Comparison of ENCODE assay signal across 9 mouse cellular contexts in the genomic region with DNA sequence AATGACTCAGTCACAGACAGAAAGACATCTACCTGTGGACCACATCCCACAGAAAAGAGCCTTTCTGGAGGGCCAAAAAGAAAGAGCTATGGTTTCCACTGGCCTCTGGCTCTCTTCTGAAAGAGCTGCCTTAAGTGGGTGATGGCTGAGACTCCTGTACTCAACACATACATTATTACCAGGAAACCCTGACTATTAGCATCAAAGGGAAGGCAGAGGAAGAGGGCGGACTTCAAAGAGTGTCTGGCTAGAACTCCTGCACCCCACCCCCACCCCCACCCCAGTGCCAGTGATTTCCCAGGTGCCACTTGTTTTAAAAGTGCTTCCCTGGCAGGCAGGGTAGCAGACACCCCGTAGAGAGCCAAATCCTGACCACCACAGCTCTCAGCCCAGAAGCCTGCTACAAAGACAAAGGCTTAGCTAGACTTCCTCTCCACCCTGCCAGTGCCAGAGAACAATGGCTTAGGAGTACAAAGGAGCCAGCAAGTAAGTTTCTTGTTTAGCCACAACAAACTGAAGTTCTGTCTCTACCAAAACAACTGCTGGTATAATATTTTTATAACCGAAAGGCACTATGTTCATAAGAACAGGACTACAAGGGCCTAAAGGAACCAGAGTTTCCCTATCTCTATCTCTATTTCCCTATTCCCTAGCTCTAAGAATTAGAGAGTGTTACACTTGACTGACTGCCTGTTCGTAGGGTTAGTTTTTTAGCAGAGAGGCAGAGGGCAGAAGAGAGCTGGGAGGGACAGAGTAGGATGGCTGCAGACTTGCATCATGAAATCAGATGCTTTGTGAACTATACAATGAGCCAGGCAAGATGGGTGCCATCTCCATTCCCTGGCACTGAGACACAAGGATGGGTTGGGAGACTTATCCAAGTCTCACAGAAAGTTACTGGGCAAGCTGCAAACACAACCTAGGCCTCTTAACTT. TPM values are rescaled to one million over a fixed set of nuclear protein-coding genes. Genes with fewer than 3 reads are reported as not detected.
A peak's percentile ranks its signal among the peaks of the same experiment; 100 is the strongest.
DNase-seq lines count a peak whose midpoint lies in the region; ATAC-seq and TF ChIP-seq lines count a peak whose summit lies in the region.
"Had no signal": no experiment of that assay in that cellular context is flagged by ENCODE, and none has a peak within 500 bp of the region (broad histone marks: within the 10 kb centered on the region; RNA-seq: fewer than 3 reads in every experiment).

No protein-coding gene starts in this region.

- no peak overlapping the region for H3K9ac ChIP-seq in lung, embryonic 14.5 days

- peak overlapping the region; percentile 44 for H3K27ac ChIP-seq in lung, embryonic 14.5 days (ENCODE audit: low read depth)

- H3K4me3 ChIP-seq in lung, embryonic 14.5 days (ENCODE audit: low read depth, low read length): no peak overlapping the region

- H3K9me3 ChIP-seq in lung, embryonic 14.5 days (ENCODE audit: low read depth, low read length): no peaks in the 10 kb centered on the region

- H3K4me1 ChIP-seq in lung, embryonic 14.5 days (ENCODE audit: insufficient read depth): no peaks in the 10 kb centered on the region

- no peak for ATAC-seq in lung, embryonic 14.5 days (ENCODE audit: insufficient read depth)

- 43% methylated on average over 4 of the region's 4 CpGs for WGBS in lung, embryonic 14.5 days

- H3K36me3 ChIP-seq in lung, embryonic 14.5 days (ENCODE audit: insufficient read depth): peaks cover 61% of the 10 kb centered on the region

- TF ChIP-seq CTCF in lung, embryonic 14.5 days (IDR thresholded peaks at IDR 0.05; ENCODE audit: low read depth): 0 out of 2 replicates have a peak, but pooled peaks have one; percentile 12

- H3K27me3 ChIP-seq in lung, embryonic 14.5 days (ENCODE audit: insufficient read depth, low read length): no peaks in the 10 kb centered on the region

- no peak overlapping the region for H3K4me2 ChIP-seq in lung, embryonic 14.5 days

- DNase-seq in lung, embryonic 14.5 days: peak; percentile 32
- no peak for DNase-seq in lung, adult 18-20 months
- DNase-seq in embryo, embryonic 11 days: peak; percentile 43
- DNase-seq in induced T-regulatory cell, adult 2 months (ENCODE audit: low read depth): peak; percentile 51
- peak; percentile 43 for DNase-seq in thymus, postnatal 14 days
- DNase-seq in right cerebral cortex, postnatal 14 days: no peak
- no peak for DNase-seq in right cerebral cortex, postnatal 4 days
- no peak for DNase-seq in adrenal gland, postnatal 10 days
- DNase-seq: right cerebral cortex, postnatal 25 days had no signal

RNA-seq across cellular contexts. Expression of a gene that starts 29.3 kb away (rescaled TPM):
- 33.8 and 36.6 TPM in 2 replicates for polyA plus RNA-seq in lung, embryonic 14.5 days (2014; fragmentation: Nextera tagmentation; extraction: Ambion mirVana)
- 10 to 100 TPM; 35.4 to 38.9 TPM for total RNA-seq in adrenal gland, postnatal 10 days (2021)

RNA-seq across cellular contexts. Expression of a gene that starts 32.8 kb away (rescaled TPM):
- polyA plus RNA-seq in lung, embryonic 14.5 days (2014; fragmentation: Nextera tagmentation; extraction: Ambion mirVana): 2.8 and 3.7 TPM in 2 replicates
- total RNA-seq in adrenal gland, postnatal 10 days (2021): 1 to 10 TPM; 1.4 to 1.5 TPM

Comparison
In these comparisons a context has a peak if more than half of its experiments do, and no peak if none do; other contexts are left out.
1. DNase-seq: peak in lung, embryonic 14.5 days (single experiment), embryo, embryonic 11 days (single experiment), induced T-regulatory cell, adult 2 months (single experiment) and thymus, postnatal 14 days (single experiment); none in lung, adult 18-20 months (0 of 2), right cerebral cortex, postnatal 14 days (single experiment), right cerebral cortex, postnatal 4 days (single experiment) and adrenal gland, postnatal 10 days (single experiment).